Mouse (Mus musculus): ENCODE results near the gene Fgf22. TPM values are rescaled to one million over a fixed set of nuclear protein-coding genes. Genes with fewer than 3 reads are reported as not detected.
A peak's percentile ranks its signal among the peaks of the same experiment; 100 is the strongest.

Gene Fgf22
- polyA plus RNA-seq, 1 experiment, result not detected

- H3K27me3 ChIP-seq (ENCODE audit: control insufficient read depth, insufficient read depth, low read length), result no peaks in the 10 kb centered on the region
Measured at GRCm38 (mm10) chr10:79783920-79784800, 29.3 kb downstream of the Fgf22 start.

DNA sequence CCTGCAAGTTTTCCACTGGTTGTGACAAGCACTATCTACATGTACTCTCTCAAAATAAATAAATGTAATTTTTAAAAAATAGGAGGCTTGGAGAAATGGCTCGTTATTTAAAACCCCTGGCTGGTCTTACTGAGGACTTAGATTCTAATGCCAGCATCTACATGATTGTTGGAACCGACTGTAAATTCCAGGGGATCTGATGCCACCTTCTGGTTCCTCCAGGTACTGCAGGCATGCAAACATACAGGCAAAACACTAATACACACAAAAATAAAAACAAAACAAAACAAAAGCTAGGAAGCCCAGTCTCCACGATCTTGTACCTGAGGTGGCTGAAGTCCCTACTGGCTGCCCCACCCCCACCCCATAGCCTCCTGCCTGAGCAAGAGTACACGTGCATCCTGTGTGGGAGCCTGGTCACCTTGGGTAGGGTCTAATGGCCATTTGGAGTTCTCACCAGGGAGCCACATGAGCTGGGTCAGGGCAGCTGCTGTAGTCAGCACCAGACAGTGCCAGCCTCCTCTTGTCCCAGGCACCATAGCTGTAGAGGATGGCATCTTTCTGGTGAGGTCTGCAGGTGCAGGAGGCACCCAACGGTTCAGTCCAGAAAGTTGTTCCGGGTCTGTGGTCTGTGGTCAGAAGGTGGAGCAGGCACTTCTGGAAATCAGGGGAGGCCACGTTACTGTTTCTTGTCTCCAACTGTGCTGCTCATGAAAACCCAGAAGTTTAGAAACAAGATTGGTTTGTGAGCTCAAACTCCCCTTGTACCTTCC is 33.7 kb downstream of the Fgf22 start:
- no peak overlapping the region for H3K4me3 ChIP-seq (ENCODE audit: low read depth, low read length)
- H3K27ac ChIP-seq (ENCODE audit: insufficient read depth, low read depth, low read length), result no peak overlapping the region
- no peaks in the 10 kb centered on the region for H3K27me3 ChIP-seq (ENCODE audit: control insufficient read depth, insufficient read depth, low read length)
- H3K36me3 ChIP-seq (ENCODE audit: control insufficient read depth, insufficient read depth, low read length), result no peaks in the 10 kb centered on the region
- 30% methylated on average over 7 of the region's 7 CpGs for WGBS
- TF ChIP-seq POLR2A (IDR thresholded peaks at IDR 0.05; ENCODE audit: low read depth, low read length) (no peak), CTCF (IDR thresholded peaks at IDR 0.05; ENCODE audit: extremely low read depth, insufficient read length, insufficient replicate concordance, low read depth, low read length) (peak; percentile 38; the same call in 1 of the 2 replicates)
- H3K4me1 ChIP-seq (ENCODE audit: control insufficient read depth, insufficient read depth, insufficient read length, low read length), result peaks cover under 1% of the 10 kb centered on the region; the same call in 1 of the 2 replicates

More at GRCm38 (mm10) chr10:79783920-79784800, 29.3 kb downstream of the Fgf22 start:
- Histone ChIP-seq H3K27ac (ENCODE audit: insufficient read depth, low read depth, low read length) (no peak overlapping the region), H3K36me3 (ENCODE audit: control insufficient read depth, insufficient read depth, low read length) (no peaks in the 10 kb centered on the region), H3K4me1 (ENCODE audit: control insufficient read depth, insufficient read depth, insufficient read length, low read length) (peaks cover 10% of the 10 kb centered on the region), H3K4me3 (ENCODE audit: low read depth, low read length) (no peak overlapping the region)
- 54% methylated on average over 27 of the region's 27 CpGs for WGBS
- TF ChIP-seq POLR2A (IDR thresholded peaks at IDR 0.05; ENCODE audit: low read depth, low read length) (no peak), CTCF (IDR thresholded peaks at IDR 0.05; ENCODE audit: extremely low read depth, insufficient read length, insufficient replicate concordance, low read depth, low read length) (peak; percentile 47; the same call in 1 of the 2 replicates)

DNA sequence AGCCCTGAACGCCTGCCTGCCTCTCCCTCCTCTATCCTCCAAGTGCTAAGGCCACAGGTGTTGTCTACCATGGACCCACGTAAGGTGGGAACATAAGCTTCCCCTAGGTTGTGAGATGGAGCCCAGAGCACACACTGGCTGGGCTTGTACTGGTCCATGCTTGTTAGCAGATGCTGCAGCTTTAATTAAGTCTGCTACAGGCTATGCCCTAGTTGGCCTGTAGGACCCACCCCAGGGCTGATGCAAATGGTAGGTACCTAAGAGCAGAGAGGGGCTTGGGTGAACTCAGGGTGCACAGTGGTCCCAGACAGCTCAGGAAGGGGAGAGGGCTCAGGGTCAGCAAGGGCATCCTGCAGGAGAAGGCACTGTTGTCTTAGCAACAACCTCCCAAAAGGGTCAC is 34.7 kb downstream of the Fgf22 start:
- no peak for TF ChIP-seq CTCF (IDR thresholded peaks at IDR 0.05; ENCODE audit: extremely low read depth, insufficient read length, insufficient replicate concordance, low read depth, low read length)
- TF ChIP-seq POLR2A (IDR thresholded peaks at IDR 0.05; ENCODE audit: low read depth, low read length), result no peak
- no peaks in the 10 kb centered on the region for H3K36me3 ChIP-seq (ENCODE audit: control insufficient read depth, insufficient read depth, low read length)
- 50% methylated on average over 2 of the region's 2 CpGs for WGBS
- no peak overlapping the region for H3K27ac ChIP-seq (ENCODE audit: insufficient read depth, low read depth, low read length)
- no peaks in the 10 kb centered on the region for H3K27me3 ChIP-seq (ENCODE audit: control insufficient read depth, insufficient read depth, low read length)
- H3K4me1 ChIP-seq (ENCODE audit: control insufficient read depth, insufficient read depth, insufficient read length, low read length), result peaks cover 10% of the 10 kb centered on the region
- H3K4me3 ChIP-seq (ENCODE audit: low read depth, low read length), result no peak overlapping the region

DNA sequence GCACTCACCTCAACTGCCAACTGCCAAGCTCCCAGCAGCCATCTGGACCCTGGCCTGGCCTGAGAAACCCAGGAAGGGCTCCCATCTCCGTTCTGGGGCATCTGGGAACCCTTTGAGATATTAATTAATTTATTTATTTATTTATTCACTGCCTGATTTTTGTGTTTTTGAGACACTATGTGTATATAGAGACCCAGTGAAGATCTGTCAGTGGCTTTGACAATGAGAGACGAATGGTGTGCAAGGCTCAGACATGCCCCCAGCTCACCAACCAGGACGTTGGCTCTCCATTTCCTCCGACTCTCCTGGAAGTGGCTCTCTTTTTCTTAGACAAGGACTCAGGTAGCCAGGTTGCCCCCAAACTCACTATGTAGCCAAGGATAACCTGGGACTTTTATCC is 36.0 kb downstream of the Fgf22 start, which contains the start of gene Prss57:
TSS of gene Prss57 (minus strand) at position 101 of the 400 bp plus-strand sequence.
- WGBS, result 85% methylated on average over 4 of the region's 4 CpGs
- H3K4me1 ChIP-seq (ENCODE audit: control insufficient read depth, insufficient read depth, insufficient read length, low read length), result peaks cover 13% of the 10 kb centered on the region
- H3K27ac ChIP-seq (ENCODE audit: insufficient read depth, low read depth, low read length), result no peak within 1 kb of the TSS
- no peak within 1 kb of the TSS for H3K4me3 ChIP-seq (ENCODE audit: low read depth, low read length)
- no peaks in the 10 kb centered on the region for H3K36me3 ChIP-seq (ENCODE audit: control insufficient read depth, insufficient read depth, low read length)
- no peak for TF ChIP-seq POLR2A (IDR thresholded peaks at IDR 0.05; ENCODE audit: low read depth, low read length)
- no peak for TF ChIP-seq CTCF (IDR thresholded peaks at IDR 0.05; ENCODE audit: extremely low read depth, insufficient read length, insufficient replicate concordance, low read depth, low read length)
- H3K27me3 ChIP-seq (ENCODE audit: control insufficient read depth, insufficient read depth, low read length), result no peaks in the 10 kb centered on the region

- H3K27me3 ChIP-seq (ENCODE audit: control insufficient read depth, insufficient read depth, low read length), result no peaks in the 10 kb centered on the region
- H3K36me3 ChIP-seq (ENCODE audit: control insufficient read depth, insufficient read depth, low read length), result no peaks in the 10 kb centered on the region
- WGBS, result 82% methylated on average over 5 of the region's 5 CpGs
- TF ChIP-seq POLR2A (IDR thresholded peaks at IDR 0.05; ENCODE audit: low read depth, low read length) (no peak), CTCF (IDR thresholded peaks at IDR 0.05; ENCODE audit: extremely low read depth, insufficient read length, insufficient replicate concordance, low read depth, low read length) (no peak)
- peaks cover 18% of the 10 kb centered on the region for H3K4me1 ChIP-seq (ENCODE audit: control insufficient read depth, insufficient read depth, insufficient read length, low read length)
- H3K4me3 ChIP-seq (ENCODE audit: low read depth, low read length), result no peak overlapping the region
- no peak overlapping the region for H3K27ac ChIP-seq (ENCODE audit: insufficient read depth, low read depth, low read length)
Measured at GRCm38 (mm10) chr10:79792339-79793040, 37.6 kb downstream of the Fgf22 start.

DNA sequence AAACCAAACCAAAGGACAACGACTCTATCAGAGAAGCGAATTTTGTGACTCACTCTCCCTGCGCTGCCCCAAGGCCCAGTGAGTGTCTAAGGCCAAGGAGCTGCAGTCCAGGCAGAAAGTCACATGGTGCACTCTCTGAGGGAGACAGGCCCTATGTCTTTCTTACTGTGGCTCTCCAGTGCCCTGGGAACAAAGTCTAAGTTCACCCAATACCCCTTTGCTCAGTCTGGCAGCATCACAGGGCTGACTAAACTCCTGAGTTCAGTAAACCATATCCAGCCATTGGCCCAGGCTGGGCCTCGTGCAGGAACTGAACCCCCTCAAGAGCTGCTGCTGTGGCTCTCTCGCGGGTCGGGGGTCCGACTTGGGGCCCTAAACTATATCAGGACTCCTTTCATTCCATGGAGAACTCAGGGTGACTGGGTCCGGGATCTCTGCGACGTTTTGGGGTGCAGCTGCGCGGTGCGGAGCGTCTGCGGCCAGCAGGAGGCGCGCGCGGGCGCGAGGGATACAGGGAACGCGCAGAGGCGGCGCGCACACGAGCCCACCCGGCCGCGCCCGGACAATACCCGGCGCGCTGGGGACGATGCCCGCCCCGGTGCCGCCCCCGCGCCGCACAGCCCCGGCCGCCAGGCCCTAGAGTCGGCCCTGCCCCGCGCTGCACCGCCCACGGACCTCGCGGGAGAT is 38.3 kb downstream of the Fgf22 start, which contains the start of gene Palm:
TSS of gene Palm (plus strand) at position 522 of the 687 bp plus-strand sequence.
- Histone ChIP-seq H3K36me3 (ENCODE audit: control insufficient read depth, insufficient read depth, low read length) (no peaks in the 10 kb centered on the region), H3K27ac (ENCODE audit: insufficient read depth, low read depth, low read length) (peak within 1 kb of the TSS; percentile 73), H3K4me3 (ENCODE audit: low read depth, low read length) (peak within 1 kb of the TSS; percentile 72), H3K27me3 (ENCODE audit: control insufficient read depth, insufficient read depth, low read length) (no peaks in the 10 kb centered on the region), H3K4me1 (ENCODE audit: control insufficient read depth, insufficient read depth, insufficient read length, low read length) (peaks cover 25% of the 10 kb centered on the region)
- no peak for TF ChIP-seq POLR2A (IDR thresholded peaks at IDR 0.05; ENCODE audit: low read depth, low read length)
- TF ChIP-seq CTCF (IDR thresholded peaks at IDR 0.05; ENCODE audit: extremely low read depth, insufficient read length, insufficient replicate concordance, low read depth, low read length), result peak; percentile 71
- WGBS, result 6% methylated on average over 51 of the region's 51 CpGs

Measured in small intestine, adult 2 months (tissue).